Mouse (Mus musculus): ENCODE data around the gene Slc35f6.

GRCm38 (mm10) chr5:30646036-30646435 lies 1.7 kb upstream of the Slc35f6 start:
- TF ChIP-seq CTCF (IDR thresholded peaks at IDR 0.05; ENCODE audit: borderline replicate concordance, control insufficient read depth, extremely low read depth, insufficient read depth, low read length, poor library complexity) (no peak), POLR2A (IDR thresholded peaks at IDR 0.05; ENCODE audit: control insufficient read depth, extremely low read depth, insufficient read depth, low read length, poor library complexity) (no peak)

All from thymus, adult 2 months (tissue).